Comparison of ENCODE assay signal across 12 mouse cellular contexts in the genomic region with DNA sequence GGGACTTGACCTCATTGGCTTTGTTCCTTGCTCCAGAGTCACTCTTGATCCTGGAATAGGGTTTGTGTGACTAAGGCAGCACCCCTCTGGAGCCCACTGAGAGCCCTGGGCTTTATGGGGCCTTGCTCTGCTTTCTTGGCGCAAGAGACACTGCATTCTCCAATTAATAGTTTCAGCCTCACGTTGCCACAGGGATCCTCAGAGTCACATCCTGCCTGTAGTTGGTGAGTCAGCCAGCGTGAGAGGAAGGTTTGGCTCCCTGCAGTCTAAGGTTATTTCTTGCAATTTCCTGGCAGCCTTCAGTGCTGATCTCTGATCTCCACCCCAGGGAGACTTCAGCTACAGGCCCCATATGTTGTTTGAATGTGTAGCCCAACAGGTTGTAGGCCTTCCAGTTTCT.
DNase-seq lines count a peak whose midpoint lies in the region; ATAC-seq and TF ChIP-seq lines count a peak whose summit lies in the region.
"Had no signal": no experiment of that assay in that cellular context is flagged by ENCODE, and none has a peak within 500 bp of the region (broad histone marks: within the 10 kb centered on the region; RNA-seq: fewer than 3 reads in every experiment).

No protein-coding gene starts in this region.

- no peak overlapping the region for H3K4me3 ChIP-seq in heart, embryonic 12.5 days
- no peak overlapping the region for H3K4me3 ChIP-seq in lung, adult 2 months (replicated peaks; ENCODE audit: extremely low read depth, low read depth, low read length)
- no peak overlapping the region for H3K4me3 ChIP-seq in heart, postnatal 0 days (ENCODE audit: low read depth, low read length)
- H3K4me3 ChIP-seq: intestine, embryonic 15.5 days had no signal

- H3K27ac ChIP-seq in heart, embryonic 12.5 days (ENCODE audit: poor library complexity, severe bottlenecking), result no peak overlapping the region
- H3K27ac ChIP-seq in heart, postnatal 0 days (ENCODE audit: low read depth), result peak overlapping the region; percentile 6; the same call in 1 of the 2 replicates
- H3K27ac ChIP-seq: intestine, embryonic 15.5 days had no signal

- no peaks in the 10 kb centered on the region for H3K27me3 ChIP-seq in heart, embryonic 12.5 days (replicated peaks)
- H3K27me3 ChIP-seq in heart, postnatal 0 days (ENCODE audit: control insufficient read depth, insufficient read depth, low read length), result no peaks in the 10 kb centered on the region
- H3K27me3 ChIP-seq: intestine, embryonic 15.5 days had no signal

- TF ChIP-seq POLR2A in lung, adult 2 months (IDR thresholded peaks at IDR 0.05; ENCODE audit: borderline replicate concordance, extremely low read depth, low read depth, low read length), result no peak

- no peak for ATAC-seq in heart, embryonic 12.5 days (ENCODE audit: insufficient number of reproducible peaks, low FRiP score)
- no peak for ATAC-seq in heart, postnatal 0 days (ENCODE audit: insufficient read depth, low read depth)
- ATAC-seq: forebrain, embryonic 14.5 days; intestine, embryonic 15.5 days had no signal

- no peak overlapping the region for H3K9ac ChIP-seq in heart, embryonic 12.5 days
- H3K9ac ChIP-seq in heart, postnatal 0 days (replicated peaks; ENCODE audit: low read depth, low read length), result no peak overlapping the region
- H3K9ac ChIP-seq: intestine, embryonic 15.5 days had no signal

- peak; percentile 45 for DNase-seq in adrenal gland, adult 2 months
- DNase-seq in adrenal gland, postnatal 25 days, result no peak
- DNase-seq in heart, adult 9 months (ENCODE audit: low spot score in 2 of 2), result peak; percentile 14 to 36
- DNase-seq in lung, postnatal 36 days, result peak; percentile 28
- DNase-seq in lung, adult 2 months, result no peak
- DNase-seq in heart, postnatal 0 days (ENCODE audit: low spot score), result no peak
- DNase-seq in left cerebral cortex, adult 9 months (ENCODE audit: low spot score in 2 of 2), result no peak
- DNase-seq: B cell, adult 2 months; thymus, adult 2 months had no signal

- TF ChIP-seq EP300 in heart, postnatal 0 days (IDR thresholded peaks at IDR 0.05; ENCODE audit: low read depth), result no peak

- WGBS in heart, embryonic 12.5 days, result 61% methylated on average over 3 of the region's 3 CpGs
- 57% methylated on average over 3 of the region's 3 CpGs for WGBS in lung, adult 2 months
- WGBS in heart, postnatal 0 days, result 53% methylated on average over 3 of the region's 3 CpGs

- peaks cover 24% of the 10 kb centered on the region for H3K36me3 ChIP-seq in heart, embryonic 12.5 days
- no peaks in the 10 kb centered on the region for H3K36me3 ChIP-seq in heart, postnatal 0 days (replicated peaks; ENCODE audit: control insufficient read depth, insufficient read depth, low read length)

- no peak overlapping the region for H3K4me2 ChIP-seq in heart, embryonic 12.5 days
- H3K4me2 ChIP-seq in heart, postnatal 0 days (ENCODE audit: low read depth, low read length), result no peak overlapping the region
- H3K4me2 ChIP-seq: intestine, embryonic 15.5 days had no signal

- H3K4me1 ChIP-seq in heart, embryonic 12.5 days (replicated peaks), result no peaks in the 10 kb centered on the region
- H3K4me1 ChIP-seq in lung, adult 2 months (ENCODE audit: control insufficient read depth, insufficient read depth, low read length), result peaks cover 3% of the 10 kb centered on the region
- H3K4me1 ChIP-seq in heart, postnatal 0 days (ENCODE audit: control insufficient read depth, insufficient read depth), result peaks cover 3% of the 10 kb centered on the region; the same call in 1 of the 2 replicates

- TF ChIP-seq CTCF in lung, adult 2 months (IDR thresholded peaks at IDR 0.05; ENCODE audit: insufficient read depth, low read length), result no peak
- TF ChIP-seq CTCF in heart, postnatal 0 days (IDR thresholded peaks at IDR 0.05; ENCODE audit: low read depth), result no peak

- H3K9me3 ChIP-seq in heart, embryonic 12.5 days (replicated peaks), result peaks cover 15% of the 10 kb centered on the region
- no peaks in the 10 kb centered on the region for H3K9me3 ChIP-seq in heart, postnatal 0 days (replicated peaks; ENCODE audit: control insufficient read depth, low read length)

Comparison
In these comparisons a context has a peak if more than half of its experiments do, and no peak if none do; other contexts are left out.
1. DNase-seq: peak in adrenal gland, adult 2 months (single experiment), heart, adult 9 months (2 of 2) and lung, postnatal 36 days (single experiment); none in adrenal gland, postnatal 25 days (single experiment), lung, adult 2 months (single experiment), heart, postnatal 0 days (single experiment) and left cerebral cortex, adult 9 months (0 of 2).